Mouse (Mus musculus) cerebral cortex, adult 2 months (tissue): ENCODE results near the gene Cd101.

Source experiments
- WGBS: fragments of 180-500 bp; shearing (Covaris S2); methylation state at CpG from one replicate; pipeline ENCODE4 v1.1.7; 2018; 5-methylcytosine and 5-hydroxymethylcytosine counted together

The Cd101 gene

DNA sequence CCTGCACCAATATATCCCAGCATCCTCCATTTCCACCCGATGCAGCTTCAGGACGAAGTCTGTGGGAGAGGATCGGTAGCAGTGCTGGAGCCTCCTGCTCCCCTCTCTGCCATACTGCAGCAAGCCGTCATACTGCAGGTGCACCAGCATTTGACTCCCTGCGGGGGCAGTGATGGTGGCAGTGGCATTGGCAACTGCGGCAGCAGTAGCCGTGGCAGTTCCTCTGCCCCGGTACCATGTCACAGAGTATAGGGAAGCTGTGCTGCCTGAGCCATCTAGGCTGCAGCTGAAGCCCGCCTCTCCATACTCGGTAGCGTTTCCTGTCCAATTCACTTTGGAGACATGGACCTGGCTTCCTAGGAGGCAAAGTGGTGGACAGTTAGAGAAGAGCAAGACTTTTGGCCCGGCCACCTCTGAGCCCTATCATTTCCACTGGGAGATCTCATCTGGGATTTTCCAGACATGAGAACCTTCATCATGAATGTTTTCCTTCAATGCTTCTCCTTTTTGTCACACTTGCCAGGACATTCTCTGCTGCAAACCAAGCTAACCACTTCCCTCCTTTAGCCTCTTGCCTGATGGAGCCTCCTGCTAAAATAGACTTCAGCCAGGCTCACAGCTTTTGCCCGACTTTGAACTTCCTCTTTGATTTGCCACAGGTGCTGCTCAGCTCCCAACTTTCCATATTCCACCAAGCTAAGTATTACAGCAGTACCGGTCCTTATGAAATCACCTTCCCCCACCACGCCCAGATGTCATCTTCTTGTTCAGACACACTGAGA is 25.6 kb downstream of the Cd101 start:
- 86% methylated on average over 15 of the region's 15 CpGs for WGBS

DNA sequence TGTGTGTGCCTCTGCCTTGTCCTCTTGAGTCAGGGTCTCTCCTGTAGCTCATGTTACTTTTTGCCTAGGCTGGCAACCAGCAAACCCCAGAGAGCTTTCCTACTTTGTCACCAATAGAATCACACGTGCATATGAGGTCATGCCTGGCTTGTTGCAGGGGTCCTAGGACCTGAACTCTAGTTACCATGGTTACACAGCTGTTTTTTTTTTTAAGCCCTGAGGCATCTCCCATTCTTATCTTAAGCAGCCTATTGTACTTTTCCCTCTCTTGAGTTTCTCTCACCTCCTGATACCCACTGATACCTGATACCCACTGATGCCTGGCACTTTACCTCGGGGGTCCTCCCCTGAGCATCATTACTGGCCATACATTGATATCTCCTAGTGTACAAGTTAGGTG is 29.6 kb downstream of the Cd101 start:
- 59% methylated on average over 2 of the region's 2 CpGs for WGBS

DNA sequence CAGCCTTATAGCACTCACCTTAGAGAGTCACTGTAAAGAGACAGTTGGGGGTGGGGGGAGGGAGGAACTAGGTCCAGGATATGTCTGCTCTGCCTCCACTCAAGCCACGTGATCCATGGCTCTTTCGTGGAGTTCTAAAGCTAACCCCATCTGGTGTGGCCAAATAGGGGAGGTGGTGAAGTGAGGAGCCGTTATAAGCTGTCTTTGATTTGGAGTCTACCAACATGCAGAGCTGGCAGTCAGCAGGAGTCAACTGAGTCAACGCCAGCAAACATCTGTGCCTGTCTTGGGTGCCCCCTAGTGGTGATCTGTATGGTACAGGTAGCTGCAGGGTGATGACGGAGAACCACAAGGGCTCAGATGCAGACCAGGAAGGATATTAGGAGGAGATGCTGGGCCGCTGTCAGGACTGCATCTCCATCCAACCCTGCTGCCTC is 30.4 kb downstream of the Cd101 start:
- WGBS = 32% methylated on average over 6 of the region's 6 CpGs

DNA sequence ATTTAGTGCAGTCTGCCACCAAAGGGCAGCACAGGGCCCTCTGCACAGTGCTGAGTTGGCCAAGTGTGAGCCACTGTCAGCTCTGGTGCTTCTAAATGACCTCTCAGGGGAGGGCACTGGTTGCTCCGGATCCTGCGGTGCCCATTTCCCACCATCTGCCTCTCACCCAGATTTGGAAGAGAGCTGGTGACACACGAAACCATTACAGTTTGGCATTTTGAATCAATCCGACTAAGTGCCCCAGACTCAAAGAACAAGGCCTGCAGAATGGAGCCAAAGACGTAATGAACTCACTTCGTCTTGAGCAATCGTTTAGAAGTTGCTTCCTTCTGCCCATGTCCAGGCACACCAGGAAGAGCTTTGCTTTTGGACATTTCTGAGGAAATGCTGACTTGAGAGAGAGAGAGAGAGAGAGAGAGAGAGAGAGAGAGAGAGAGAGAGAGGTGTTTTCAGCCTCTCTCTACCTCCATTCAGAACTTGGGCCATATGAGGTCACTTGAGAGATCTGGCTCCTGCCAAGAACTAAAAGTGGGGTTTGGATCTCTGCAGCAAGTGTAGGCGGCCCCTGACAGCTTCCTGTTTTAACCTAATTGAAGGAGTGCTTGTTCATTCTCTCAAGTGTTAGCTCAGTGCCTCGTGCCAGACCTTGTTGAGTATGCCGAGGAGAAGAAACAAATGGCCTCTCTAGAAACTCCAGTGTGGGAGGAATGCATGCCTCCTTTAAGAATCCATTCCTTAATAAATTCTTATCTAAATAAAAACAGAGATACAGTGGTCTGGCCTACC is 31.4 kb downstream of the Cd101 start:
- 53% methylated on average over 10 of the region's 10 CpGs for WGBS

DNA sequence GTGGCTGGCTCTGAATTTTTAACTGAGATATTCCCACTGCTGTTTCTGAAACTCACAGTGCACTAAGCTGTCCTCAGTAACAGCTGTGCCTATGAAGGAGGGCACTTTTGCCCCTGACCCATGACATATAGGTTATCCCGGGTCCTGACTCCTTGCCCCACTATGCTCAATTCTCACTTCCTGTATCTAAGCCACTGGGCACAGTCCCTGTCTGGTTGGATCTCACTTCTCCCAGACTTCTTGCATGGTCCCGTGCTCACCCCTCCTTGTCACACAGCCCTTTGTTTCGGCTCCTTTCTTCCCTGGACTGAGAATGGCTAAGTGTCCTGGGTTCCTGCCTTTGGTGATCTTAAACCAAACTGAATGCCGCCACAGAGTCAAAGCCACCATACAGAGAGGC is 35.1 kb downstream of the Cd101 start:
- 76% methylated on average over 4 of the region's 4 CpGs for WGBS

DNA sequence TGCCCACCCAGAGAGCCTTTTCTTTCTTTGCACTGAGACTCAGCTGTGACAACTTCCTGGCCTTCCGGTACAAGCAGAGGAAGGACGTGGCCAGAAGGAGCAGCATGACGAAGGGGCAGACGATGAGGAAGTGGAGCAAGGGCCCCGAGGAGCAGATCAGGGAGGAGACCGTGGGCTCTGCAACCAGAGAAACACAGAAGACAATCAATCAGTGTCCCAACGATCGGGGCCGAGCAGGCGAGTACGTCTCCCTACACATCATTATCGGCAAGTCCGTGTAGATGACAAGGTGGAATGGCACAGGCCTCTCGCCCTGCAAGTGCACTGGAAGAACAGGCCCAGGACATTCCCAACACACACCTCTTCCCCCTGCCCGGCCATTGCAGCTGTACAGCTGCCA is 35.6 kb downstream of the Cd101 start:
- WGBS = 72% methylated on average over 15 of the region's 15 CpGs

DNA sequence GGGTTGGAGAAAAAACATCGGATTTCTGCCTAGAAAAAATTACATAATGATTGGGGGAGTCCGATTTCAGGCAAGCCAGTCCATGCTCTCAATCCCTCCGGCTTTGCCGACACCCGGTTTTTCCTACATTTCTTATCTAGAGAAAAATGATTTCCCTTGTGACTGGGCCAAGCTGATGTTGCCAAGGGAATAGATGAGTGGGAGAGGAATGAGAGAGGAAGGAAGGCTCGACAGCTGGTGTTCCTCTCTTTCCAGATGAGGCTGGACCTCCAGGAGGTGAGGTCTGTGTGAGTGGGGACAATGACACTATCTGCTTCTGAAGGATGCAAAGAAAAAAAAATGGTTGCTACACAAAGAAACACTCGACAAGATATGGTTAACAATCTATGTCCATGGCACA is 36.2 kb downstream of the Cd101 start:
- 65% methylated on average over 7 of the region's 7 CpGs for WGBS

DNA sequence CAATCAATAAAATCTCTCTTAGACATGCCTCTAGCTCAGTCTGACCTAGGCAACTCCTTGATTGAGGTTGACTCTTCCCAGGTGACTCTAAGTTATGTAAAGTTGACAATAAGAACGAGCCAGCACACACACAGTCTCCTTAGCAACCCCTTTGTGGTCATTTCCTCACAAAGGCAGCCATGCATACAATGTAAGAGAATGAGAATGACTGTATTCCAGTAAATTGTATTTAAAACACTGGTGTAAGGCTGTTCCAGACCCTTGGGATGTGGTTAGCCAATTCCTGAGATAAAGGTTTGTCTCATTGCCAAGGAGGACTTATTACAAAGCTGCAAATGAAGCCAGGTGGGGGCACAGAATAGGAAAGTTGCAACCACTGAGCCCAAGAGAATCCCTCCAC is 39.1 kb downstream of the Cd101 start:
- 63% methylated on average over 1 of the region's 1 CpGs for WGBS

DNA sequence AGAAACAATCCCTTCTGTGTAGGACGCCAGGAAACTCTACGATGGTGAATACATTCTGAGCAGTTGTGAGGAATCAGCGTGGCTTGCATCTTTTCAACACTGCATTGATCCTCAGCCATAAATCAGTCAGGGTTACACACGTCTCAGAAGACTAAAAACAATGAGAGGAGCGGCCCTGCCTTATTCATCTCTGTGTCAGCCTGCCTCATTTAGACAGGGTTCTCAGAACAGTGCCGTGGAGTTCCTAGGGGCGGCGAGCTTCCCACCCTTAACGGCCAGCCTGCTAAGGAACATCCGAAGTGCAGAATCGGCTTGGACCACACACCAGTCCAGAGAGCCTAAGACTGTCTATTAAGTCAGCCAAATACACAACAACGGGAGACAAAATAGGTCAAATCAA is 39.9 kb downstream of the Cd101 start:
- WGBS = 69% methylated on average over 12 of the region's 12 CpGs

DNA sequence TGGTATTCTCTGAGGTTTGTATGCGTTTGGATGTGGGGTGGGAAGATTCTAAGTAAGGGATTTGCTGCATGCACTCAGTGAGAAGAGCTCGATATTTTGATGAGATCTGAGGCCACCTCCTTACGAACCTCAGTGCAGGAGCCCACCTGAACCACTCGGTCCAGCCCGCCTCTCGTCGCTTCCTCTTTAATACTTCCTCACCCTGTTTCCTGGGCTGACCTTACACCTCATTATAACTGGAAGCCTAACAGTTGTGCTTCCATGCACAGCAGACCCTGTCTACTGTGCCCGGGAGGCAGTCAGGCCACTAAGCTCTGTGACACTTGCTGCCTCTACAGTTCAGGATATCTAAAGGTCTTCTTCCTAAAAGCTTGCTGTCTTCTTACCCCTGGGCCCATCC is 50.1 kb downstream of the Cd101 start:
- 76% methylated on average over 8 of the region's 8 CpGs for WGBS

DNA sequence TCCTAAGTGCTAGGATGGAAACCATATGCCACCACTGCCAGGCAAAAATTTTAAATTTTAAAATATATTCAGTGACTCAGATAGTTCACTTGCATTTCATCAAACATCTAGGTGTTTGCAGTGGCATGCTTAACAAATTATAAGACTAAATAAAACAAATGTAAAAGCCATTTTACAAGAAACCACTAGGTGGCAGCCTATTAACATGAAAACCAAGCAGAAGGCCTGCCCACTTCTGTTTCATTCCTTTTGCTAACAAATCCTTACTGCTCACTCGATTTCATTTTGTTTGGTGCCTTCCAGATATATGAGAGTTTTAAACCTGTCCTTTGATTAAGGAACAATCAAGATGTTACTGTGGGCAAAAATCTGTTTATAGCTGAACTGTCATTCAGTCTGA is 55.5 kb downstream of the Cd101 start:
- 0% methylated on average over 1 of the region's 1 CpGs for WGBS

DNA sequence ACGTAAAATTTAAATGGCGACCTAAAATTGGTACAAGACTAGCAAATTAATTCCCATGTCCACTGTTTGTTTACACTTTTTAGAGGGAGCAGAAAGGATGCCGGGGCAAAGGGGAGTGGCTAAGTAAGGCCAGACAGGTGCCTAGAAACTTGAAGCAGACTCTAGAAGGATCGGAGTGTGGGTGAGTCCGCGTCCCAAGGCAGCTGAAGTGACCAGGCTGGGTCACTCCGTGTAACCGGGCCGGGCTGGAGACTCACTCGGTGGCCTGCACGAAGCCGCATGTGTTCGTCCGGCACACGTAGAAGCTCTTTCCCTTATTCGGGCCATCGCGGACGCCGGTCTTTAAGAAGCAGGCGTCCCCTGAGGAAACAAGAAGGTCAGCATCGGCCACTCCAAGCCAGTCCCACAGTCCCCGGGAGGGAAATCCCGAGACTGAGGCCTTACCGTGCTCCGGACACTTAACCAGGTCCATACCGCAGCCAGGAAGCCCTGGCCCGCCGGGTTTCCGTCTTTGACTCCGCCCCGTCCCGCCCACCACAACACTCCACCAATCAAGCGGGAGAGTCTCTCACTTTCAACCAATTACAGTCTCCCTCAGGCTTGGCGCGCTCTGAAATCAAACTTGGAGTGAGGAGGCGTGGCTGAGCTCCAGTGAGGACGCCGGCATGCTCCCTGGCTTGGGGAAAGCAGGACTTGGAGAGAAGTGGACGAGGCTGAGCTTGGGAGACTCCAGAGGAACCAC is 60.0 kb downstream of the Cd101 start, which contains the start of gene Ttf2:
Ttf2 (minus strand) TSS at position 488 of the 742 bp plus-strand sequence.
- under 1% methylated on average over 40 of the region's 40 CpGs for WGBS

DNA sequence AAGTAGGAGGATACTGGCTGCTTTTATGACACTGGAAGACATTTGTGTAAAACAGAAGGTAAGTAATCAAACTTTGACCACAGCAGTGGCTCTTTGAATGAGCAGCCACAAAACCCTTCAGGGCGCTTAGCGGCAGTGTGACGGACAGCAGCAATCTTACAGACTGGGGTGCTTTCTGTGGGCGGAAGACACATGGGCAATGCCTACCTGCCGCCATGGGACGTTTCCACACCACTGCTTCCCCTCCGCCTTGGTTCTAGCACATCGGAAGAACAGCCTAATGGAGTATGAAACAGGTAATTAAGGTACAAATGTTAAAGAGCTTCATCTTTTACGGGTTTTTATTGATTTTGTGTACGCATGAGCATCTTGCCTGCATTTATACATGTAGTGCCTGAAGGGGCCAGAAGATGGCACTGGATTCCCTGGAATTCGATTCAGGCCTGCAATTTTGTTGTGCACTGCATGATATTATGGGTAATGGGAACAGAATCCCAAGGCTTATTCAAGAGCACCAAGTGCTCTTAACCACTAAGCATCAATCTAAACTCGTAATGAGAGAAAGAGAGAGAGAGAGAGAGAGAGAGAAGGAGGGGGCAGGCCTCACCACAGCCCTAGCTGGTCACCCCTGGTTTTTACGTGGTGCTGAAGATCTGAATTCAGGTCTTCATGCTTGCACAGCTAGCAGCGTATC is 65.4 kb downstream of the Cd101 start:
- 70% methylated on average over 14 of the region's 14 CpGs for WGBS

DNA sequence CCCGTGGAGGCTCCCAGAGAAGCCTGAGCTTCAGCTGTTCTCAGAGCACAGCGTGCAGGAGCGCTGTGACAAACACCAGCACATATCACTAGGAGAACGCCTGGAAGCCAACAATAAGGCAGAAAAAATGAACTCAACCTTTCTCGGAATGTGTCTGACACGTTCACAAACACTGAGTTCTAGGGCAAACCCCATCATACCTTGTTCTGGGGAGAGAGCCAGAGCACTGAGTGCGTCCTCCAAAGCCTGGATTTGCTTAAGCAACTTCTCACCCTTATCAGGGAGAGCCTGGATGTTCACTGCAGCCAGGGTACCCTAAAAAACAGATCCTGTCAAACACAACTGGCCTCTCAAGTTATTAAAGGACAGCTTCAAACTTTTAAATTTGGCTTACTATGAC is 67.9 kb downstream of the Cd101 start:
- WGBS = 92% methylated on average over 7 of the region's 7 CpGs

DNA sequence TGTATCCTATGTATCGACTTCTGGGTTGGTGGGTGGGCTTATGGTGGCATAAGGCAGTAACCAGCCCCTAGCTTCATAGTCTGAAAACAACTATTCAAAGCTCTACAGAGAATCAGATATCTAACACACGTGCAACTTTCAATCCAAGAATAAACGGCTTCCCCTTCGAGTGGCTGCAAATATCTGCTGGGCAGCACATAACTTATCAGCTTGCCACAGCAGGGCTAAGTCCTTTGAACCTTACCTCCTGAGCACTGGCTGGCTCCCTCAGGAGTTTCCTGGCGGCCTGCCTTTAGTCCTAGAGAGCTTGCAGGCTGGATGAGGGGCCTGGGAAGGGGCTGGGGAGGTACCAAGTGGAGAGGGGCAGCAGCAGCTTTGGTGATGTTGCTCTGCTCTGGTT is 68.3 kb downstream of the Cd101 start:
- WGBS = 85% methylated on average over 5 of the region's 5 CpGs

DNA sequence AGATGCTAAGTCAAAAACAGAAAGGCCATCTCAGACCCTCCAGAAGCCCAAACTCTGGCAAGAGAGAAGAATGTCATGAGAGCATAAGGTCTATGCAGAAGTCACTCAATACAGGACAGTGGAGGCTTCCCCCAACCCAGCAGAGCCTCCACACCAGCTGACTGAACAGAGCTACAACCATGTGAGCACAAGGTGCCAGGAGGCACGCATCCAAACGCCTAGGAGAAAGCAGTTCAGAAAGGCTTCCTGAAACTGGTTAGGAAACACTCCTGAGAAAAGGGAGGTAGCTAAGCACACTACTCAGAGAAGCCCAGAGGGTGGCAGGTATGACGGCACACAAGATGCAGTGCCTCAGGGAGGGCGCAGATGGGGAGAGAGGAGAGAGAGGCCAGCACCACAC is 77.8 kb downstream of the Cd101 start:
- WGBS = 72% methylated on average over 4 of the region's 4 CpGs

DNA sequence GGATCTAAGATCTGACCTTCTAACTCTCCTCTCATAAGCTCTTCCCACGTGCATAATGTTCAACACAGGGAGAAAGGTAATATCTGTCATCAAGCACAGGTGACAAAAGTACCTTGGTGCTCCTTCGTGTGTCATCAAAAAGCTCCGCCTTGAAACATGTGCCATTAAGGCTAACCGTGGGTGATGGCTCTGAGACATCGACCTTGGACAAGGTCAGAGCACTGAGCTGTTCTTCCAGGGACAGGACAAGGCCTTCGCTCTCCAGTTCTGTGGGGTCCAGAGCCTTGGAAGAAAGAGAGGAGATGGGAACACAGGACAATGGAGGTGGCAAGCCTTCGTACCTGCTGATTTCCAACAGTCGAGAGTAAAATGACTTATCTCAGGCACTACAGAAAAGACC is 82.1 kb downstream of the Cd101 start:
- WGBS = 93% methylated on average over 8 of the region's 8 CpGs
